Mouse (Mus musculus) bone marrow, adult 2 months (tissue): Measurements from ENCODE around the gene Hnrnpf. TPM values are rescaled to one million over a fixed set of nuclear protein-coding genes. Genes with fewer than 3 reads are reported as not detected.
A peak's percentile ranks its signal among the peaks of the same experiment; 100 is the strongest.

Experiments
- H3K27ac ChIP-seq: fragments of 200-500 bp; 2 replicates; pipeline ENCODE4 v1.5.1; 2012; ENCODE audit warnings: low read depth, mild to moderate bottlenecking, control low read depth, inconsistent platforms, low read length; ENCODE audit not compliant: control insufficient read depth, poor library complexity, insufficient read depth
- H3K4me1 ChIP-seq: fragments of 200-500 bp; 2 replicates; pipeline ENCODE4 v1.6.1; 2011; ENCODE audit warnings: low read length; ENCODE audit not compliant: control insufficient read depth, insufficient read depth
- H3K4me3 ChIP-seq: fragments of 200-500 bp; replicated peaks from 2 replicates; pipeline ENCODE3; 2011; ENCODE audit warnings: mild to moderate bottlenecking, low read depth, low read length, control low read depth; ENCODE audit not compliant: control insufficient read depth
- CTCF ChIP-seq: fragments of 200-500 bp; IDR thresholded peaks from 2 replicates; pipeline ENCODE4 v1.5.1; 2011; ENCODE audit warnings: low read length, control low read depth; ENCODE audit not compliant: control insufficient read depth, insufficient read depth
- POLR2A ChIP-seq: fragments of 200-500 bp; IDR thresholded peaks from 2 replicates; pipeline ENCODE4 v1.6.1; 2011; ENCODE audit warnings: low read depth, mild to moderate bottlenecking, control low read depth, low read length, borderline replicate concordance; ENCODE audit not compliant: control insufficient read depth
- WGBS: fragments of 180-500 bp; shearing (Covaris S2); methylation state at CpG from one replicate; pipeline ENCODE4 v1.1.7; 2018; 5-methylcytosine and 5-hydroxymethylcytosine counted together
- polyA plus RNA-seq: library from polyadenylated mRNA; stranded (reverse); fragments of >200 nt; gene quantifications from 2 replicates; pipeline ENCODE4 v1.2.4, GENCODE M21; 2011; ENCODE audit warnings: low replicate concordance; ENCODE audit not compliant: missing spikeins, insufficient read depth, insufficient read length

The Hnrnpf gene
- polyA plus RNA-seq, 1 experiment: 242 TPM

DNA sequence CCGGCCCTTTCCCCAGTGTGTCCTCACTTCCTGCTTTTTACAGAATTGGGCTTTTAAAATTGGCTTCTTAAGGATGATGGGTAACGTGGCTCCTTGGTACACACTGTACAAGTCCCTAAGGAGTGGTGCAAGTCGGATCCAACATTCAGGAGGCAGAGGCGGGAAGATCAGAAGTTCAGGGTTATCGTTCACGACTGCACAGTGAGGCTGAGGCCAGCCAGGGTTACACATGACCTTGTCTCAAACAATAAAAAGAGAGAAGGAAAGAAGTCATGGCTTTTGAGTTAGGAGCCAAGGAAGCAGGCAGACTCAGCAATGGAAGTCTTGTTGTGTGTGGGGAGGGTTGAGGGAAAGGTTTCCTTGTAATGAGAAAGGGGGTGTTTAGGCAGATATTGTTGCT is 56.0 kb downstream of the Hnrnpf start:
- no peak overlapping the region for H3K4me3 ChIP-seq
- H3K4me1 ChIP-seq: no peaks in the 10 kb centered on the region
- no peak for TF ChIP-seq POLR2A
- TF ChIP-seq CTCF: no peak
- WGBS: 69% methylated on average over 6 of the region's 6 CpGs
- no peak overlapping the region for H3K27ac ChIP-seq

DNA sequence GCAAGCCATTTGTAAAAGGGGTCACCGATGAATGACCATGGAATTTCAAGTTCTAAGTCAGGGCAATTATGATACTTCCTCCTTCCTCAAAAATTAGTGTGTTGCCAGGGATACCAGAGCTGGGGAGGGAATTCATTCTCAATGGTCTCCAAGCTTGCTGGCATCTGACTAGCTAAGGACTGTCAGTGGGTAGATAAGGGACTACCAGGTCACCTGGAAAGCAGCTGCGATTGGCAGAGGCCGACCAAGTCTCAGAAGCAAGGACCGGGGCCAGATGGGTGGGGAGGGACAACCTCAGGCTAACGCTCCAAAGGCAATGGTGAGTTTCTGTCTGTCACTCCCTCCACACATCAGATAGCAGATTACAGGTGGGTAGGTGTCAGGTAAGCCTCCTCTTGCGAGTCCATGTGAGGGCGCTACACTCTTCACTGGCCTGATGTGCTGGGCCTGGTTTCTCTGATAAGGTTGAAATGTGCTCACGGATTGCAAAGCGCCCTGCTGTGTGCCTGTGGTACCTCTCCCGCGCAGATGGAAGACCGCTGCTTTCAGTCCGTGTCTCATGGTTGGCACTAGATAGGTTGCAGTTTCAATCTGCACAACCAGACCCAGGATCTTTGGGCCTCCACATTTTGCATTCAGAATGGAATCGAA is 56.9 kb downstream of the Hnrnpf start:
- Histone ChIP-seq H3K4me1 (no peaks in the 10 kb centered on the region), H3K27ac (no peak overlapping the region), H3K4me3 (no peak overlapping the region)
- 54% methylated on average over 14 of the region's 14 CpGs for whole genome bisulfite sequencing
- TF ChIP-seq POLR2A (no peak), CTCF (no peak)

DNA sequence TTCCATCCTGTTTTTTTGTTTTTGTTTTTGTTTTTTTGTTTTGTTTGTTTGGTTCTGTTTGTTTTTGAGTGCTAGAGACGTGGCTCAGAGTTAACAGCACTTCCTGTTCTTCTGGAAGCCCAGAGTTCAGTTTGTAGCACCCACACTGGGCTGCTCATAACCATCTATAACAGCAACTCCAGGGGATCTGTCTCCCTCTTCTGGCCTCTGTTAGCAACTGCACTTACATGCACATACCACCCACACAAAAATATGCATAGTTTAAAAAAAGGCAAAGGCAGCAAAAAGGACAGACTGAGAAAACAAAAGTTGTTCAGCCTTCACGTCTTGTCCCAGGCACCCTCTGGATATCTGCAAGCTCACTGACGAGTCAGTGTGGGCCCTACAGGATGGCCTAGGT is 63.1 kb downstream of the Hnrnpf start:
- Histone ChIP-seq H3K4me1 (no peaks in the 10 kb centered on the region), H3K27ac (no peak overlapping the region), H3K4me3 (no peak overlapping the region)
- WGBS: 82% methylated on average over 3 of the region's 3 CpGs
- TF ChIP-seq POLR2A: no peak
- TF ChIP-seq CTCF: no peak

DNA sequence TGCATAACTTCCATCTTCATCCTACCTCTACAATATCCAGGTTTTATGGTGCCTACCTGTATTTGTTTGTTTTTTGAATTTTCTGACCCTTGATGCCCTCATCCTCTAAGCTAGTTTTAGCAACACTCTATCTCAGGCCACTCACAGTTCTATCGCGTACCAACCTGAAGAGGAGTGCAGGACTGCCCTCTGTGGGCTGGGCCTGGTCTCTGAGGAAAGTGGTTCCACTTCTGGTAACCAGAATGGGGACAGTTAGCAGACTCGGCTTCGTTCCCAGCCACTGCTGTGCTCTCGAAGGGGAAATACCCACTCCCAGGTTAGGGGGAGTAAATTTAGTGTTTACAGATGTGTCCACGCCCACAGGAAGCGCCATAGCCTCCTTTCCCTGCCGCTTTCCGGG is 66.6 kb downstream of the Hnrnpf start:
- Histone ChIP-seq H3K4me3 (no peak overlapping the region), H3K27ac (no peak overlapping the region), H3K4me1 (no peaks in the 10 kb centered on the region; the same call in 1 of the 2 replicates)
- 5% methylated on average over 9 of the region's 9 CpGs for WGBS
- TF ChIP-seq POLR2A (no peak), CTCF (peak; percentile 31; the same call in 1 of the 2 replicates)

Other genes starting within 250 kb of the Hnrnpf start
- gene Zfp637, start 59.1 kb upstream of the Hnrnpf start, polyA plus RNA-seq: 7.2 and 8.3 TPM in 2 replicates
- gene Zfp239, start 38.2 kb upstream of the Hnrnpf start, polyA plus RNA-seq: 0.57 and 1.3 TPM in 2 replicates
- not detected in 2 replicates for gene Fxyd4, start 37.4 kb downstream of the Hnrnpf start, polyA plus RNA-seq
- gene Rasgef1a, start 111.1 kb downstream of the Hnrnpf start, polyA plus RNA-seq: 0.45 TPM in 1 of 2 replicates, not detected in the other
- 10.8 and 12.8 TPM in 2 replicates for gene Csgalnact2, start 238.8 kb downstream of the Hnrnpf start, polyA plus RNA-seq